Mouse (Mus musculus) forebrain, embryonic 15.5 days (tissue): ENCODE results near the gene A730046J19Rik. TPM values are rescaled to one million over a fixed set of nuclear protein-coding genes. Genes with fewer than 3 reads are reported as not detected.

Source experiments
- ATAC-seq: fragments of 200-750 bp; cut with Nextera tagmentation; replicated peaks from 2 replicates; pipeline ENCODE4 v1.8.0; 2017; ENCODE audit warnings: mild to moderate bottlenecking, moderate TSS enrichment, moderate library complexity
- H3K27ac ChIP-seq: fragments of 300-500 bp; sonication (generic); replicated peaks from 2 replicates; pipeline ENCODE4 v1.5.1; 2015; ENCODE audit warnings: mild to moderate bottlenecking, inconsistent platforms
- H3K27me3 ChIP-seq: fragments of 300-500 bp; sonication (generic); 2 replicates; pipeline ENCODE4 v1.6.1; 2015; ENCODE audit warnings: inconsistent platforms
- H3K36me3 ChIP-seq: fragments of 300-500 bp; sonication (generic); 2 replicates; pipeline ENCODE4 v1.6.1; 2015; ENCODE audit warnings: mild to moderate bottlenecking, inconsistent platforms
- H3K4me1 ChIP-seq: fragments of 300-500 bp; sonication (generic); 2 replicates; pipeline ENCODE4 v1.6.1; 2015; ENCODE audit warnings: inconsistent platforms
- H3K4me2 ChIP-seq: fragments of 300-500 bp; sonication (generic); replicated peaks from 2 replicates; pipeline ENCODE4 v1.6.1; 2015; ENCODE audit warnings: mild to moderate bottlenecking, inconsistent platforms
- H3K4me3 ChIP-seq: fragments of 300-500 bp; sonication (generic); 2 replicates; pipeline ENCODE4 v1.5.1; 2015; ENCODE audit warnings: mild to moderate bottlenecking, inconsistent platforms
- H3K9ac ChIP-seq: fragments of 300-500 bp; sonication (generic); replicated peaks from 2 replicates; pipeline ENCODE4 v1.6.1; 2015; ENCODE audit warnings: mild to moderate bottlenecking, inconsistent platforms
- H3K9me3 ChIP-seq: fragments of 300-500 bp; sonication (generic); 2 replicates; pipeline ENCODE4 v1.6.1; 2016; ENCODE audit warnings: inconsistent platforms
- WGBS: fragments of 180-500 bp; shearing (Covaris S2); methylation state at CpG from one replicate; pipeline ENCODE4 v1.1.7; 2015; ENCODE audit warnings: mixed read lengths; 5-methylcytosine and 5-hydroxymethylcytosine counted together
- polyA plus RNA-seq: library from polyadenylated mRNA; unstranded; fragments of >200 nt; fragmentation: Nextera tagmentation; extraction: Ambion mirVana; gene quantifications from 2 replicates; pipeline ENCODE4 v1.2.1, GENCODE M21; 2015

A730046J19Rik gene
- polyA plus RNA-seq: 0.32 and 0.34 TPM in 2 replicates

DNA sequence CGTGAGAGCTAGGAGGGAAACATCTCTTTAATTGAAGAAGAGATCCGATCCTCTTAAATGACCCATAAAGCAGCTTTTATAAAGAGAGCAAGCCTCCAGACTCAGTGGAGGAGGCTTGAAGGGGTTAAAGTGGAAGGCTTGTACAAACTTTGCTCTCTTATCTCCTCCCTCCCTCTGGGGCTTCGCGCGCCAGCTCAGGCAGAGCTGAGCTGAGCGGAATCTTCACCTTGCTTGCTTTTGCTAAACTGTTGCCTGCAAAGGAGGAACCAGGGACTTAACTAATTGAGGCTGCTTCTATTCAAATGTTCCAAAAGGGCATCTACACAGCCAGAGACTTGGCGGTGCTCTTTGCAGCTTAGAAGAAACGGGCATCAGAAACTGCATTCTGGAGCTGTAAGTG, at the start of gene A730046J19Rik:
A730046J19Rik (plus strand) TSS at position 173 of the 400 bp plus-strand sequence.
- Histone ChIP-seq H3K4me3 (0 out of 2 replicates have a peak within 1 kb of the TSS, but pooled peaks have one; percentile 18), H3K27ac (no peak within 1 kb of the TSS), H3K36me3 (no peaks in the 10 kb centered on the region), H3K9ac (no peak within 1 kb of the TSS), H3K4me1 (no peaks in the 10 kb centered on the region), H3K4me2 (peak within 1 kb of the TSS; percentile 37), H3K27me3 (no peaks in the 10 kb centered on the region), H3K9me3 (no peaks in the 10 kb centered on the region)
- ATAC-seq: no peak
- WGBS: 39% methylated on average over 8 of the region's 8 CpGs

DNA sequence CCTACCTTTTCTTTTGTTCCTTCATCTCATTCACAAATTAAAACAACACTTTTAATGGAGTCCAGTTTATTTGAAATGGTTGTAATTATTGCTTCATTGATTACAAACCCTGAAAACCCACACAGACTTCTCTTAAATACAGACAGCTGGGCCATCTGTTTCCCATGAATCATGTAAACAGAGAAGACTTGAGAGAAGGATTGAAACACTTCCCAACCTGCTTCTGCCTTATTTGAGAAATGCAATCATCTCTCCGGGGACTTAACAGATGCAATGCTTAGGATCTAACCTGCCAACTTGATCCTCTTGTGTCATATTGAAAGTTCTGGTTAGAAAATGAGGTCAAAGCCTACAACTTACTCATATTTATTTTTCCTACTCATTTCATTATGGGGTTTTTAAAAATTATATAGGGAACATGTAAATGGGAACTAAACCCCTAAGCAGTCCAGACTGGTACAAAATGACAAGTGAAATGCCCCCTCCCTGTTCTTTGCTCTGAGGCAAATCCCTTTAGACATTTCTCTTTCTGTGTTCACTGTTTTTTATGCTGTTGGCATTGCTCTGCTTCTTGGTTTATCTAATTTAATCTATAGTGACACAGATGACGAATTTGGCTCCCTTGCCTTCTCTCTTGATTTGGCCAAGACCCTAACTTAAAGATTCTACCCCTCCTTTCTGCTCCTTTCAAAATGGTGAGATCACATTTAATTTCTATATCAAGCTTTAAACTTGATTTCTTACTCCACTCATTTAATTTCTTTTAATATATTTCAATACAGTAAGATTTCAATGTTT, 48.7 kb upstream of the A730046J19Rik start:
- H3K27me3 ChIP-seq: no peaks in the 10 kb centered on the region
- H3K4me3 ChIP-seq: no peak overlapping the region
- H3K4me2 ChIP-seq: no peak overlapping the region
- WGBS: 49% methylated on average over 2 of the region's 2 CpGs
- H3K36me3 ChIP-seq: no peaks in the 10 kb centered on the region
- peak overlapping the region; percentile 34; the same call in 1 of the 2 replicates for H3K27ac ChIP-seq
- ATAC-seq: peak; percentile 69; the same call in 1 of the 2 replicates
- H3K4me1 ChIP-seq: no peaks in the 10 kb centered on the region
- H3K9me3 ChIP-seq: no peaks in the 10 kb centered on the region
- H3K9ac ChIP-seq: no peak overlapping the region

GRCm38 (mm10) chrX:144136281-144136680, 17.2 kb upstream of the A730046J19Rik start:
- H3K9me3 ChIP-seq: no peaks in the 10 kb centered on the region

DNA sequence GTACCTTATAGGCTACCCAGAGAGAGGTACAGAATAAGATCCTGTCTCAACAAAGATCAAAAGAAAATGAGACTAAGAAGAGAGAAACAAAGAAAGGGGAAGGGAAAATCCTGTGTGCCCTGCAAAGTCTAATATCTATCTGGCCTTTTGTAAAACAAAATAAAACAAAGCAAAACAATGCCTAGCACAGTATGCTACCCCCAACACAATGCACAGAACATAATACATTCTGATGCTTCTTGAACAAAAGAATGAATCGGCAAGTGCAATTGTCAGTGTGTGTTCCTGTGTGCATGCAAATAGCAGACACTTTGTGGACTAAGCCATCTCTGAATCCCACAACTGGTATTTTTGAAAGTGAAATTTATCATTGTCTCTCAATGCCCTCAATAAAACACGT, 3.5 kb upstream of the A730046J19Rik start:
- Histone ChIP-seq H3K4me3 (no peak overlapping the region), H3K36me3 (no peaks in the 10 kb centered on the region), H3K9me3 (no peaks in the 10 kb centered on the region), H3K27me3 (no peaks in the 10 kb centered on the region), H3K27ac (no peak overlapping the region), H3K9ac (no peak overlapping the region), H3K4me1 (no peaks in the 10 kb centered on the region), H3K4me2 (no peak overlapping the region)
- 45% methylated on average over 2 of the region's 2 CpGs for WGBS
- no peak for ATAC-seq

More at GRCm38 (mm10) chrX:144136281-144136680, 17.2 kb upstream of the A730046J19Rik start:
- no peak for ATAC-seq
- Histone ChIP-seq H3K27me3 (no peaks in the 10 kb centered on the region), H3K4me3 (no peak overlapping the region), H3K4me2 (no peak overlapping the region), H3K27ac (no peak overlapping the region), H3K4me1 (no peaks in the 10 kb centered on the region), H3K9ac (no peak overlapping the region), H3K36me3 (no peaks in the 10 kb centered on the region)
- 57% methylated on average over 1 of the region's 1 CpGs for WGBS

DNA sequence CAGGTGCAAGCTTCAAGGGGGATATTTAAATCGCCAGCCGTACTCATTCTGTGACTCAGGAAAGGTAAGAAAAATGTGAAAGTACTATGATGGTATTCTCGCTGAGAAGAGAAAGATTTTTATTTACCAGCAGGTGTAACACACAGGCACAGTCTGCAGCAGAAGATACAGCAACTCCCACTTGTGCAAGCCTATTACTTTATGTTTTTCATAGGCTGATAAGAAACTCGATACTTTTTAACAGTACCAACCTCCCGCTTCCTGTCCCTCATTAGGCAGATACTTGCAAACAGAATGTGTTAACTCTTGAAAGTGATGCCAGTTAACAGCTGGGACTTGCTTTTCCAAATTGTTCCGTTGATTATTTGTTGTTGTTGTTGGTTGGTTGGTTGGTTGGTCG, 616 bp downstream of the A730046J19Rik start:
- Histone ChIP-seq H3K4me3 (no peak overlapping the region), H3K4me2 (peak overlapping the region; percentile 37), H3K27ac (no peak overlapping the region), H3K4me1 (no peaks in the 10 kb centered on the region), H3K9ac (no peak overlapping the region), H3K27me3 (no peaks in the 10 kb centered on the region), H3K36me3 (no peaks in the 10 kb centered on the region), H3K9me3 (no peaks in the 10 kb centered on the region)
- ATAC-seq: no peak
- 31% methylated on average over 7 of the region's 7 CpGs for WGBS

GRCm38 (mm10) chrX:144162936-144163335, 9.4 kb downstream of the A730046J19Rik start:
- H3K9me3 ChIP-seq: no peaks in the 10 kb centered on the region
- no peak for ATAC-seq
- no peak overlapping the region for H3K9ac ChIP-seq
- no peak overlapping the region for H3K4me3 ChIP-seq
- no peaks in the 10 kb centered on the region for H3K27me3 ChIP-seq
- no peak overlapping the region for H3K4me2 ChIP-seq
- H3K4me1 ChIP-seq: no peaks in the 10 kb centered on the region
- H3K36me3 ChIP-seq: no peaks in the 10 kb centered on the region
- H3K27ac ChIP-seq: no peak overlapping the region
- WGBS: 42% methylated on average over 5 of the region's 5 CpGs

Other genes starting within 250 kb of the A730046J19Rik start
- gene Dcx, start 220.4 kb upstream of the A730046J19Rik start, polyA plus RNA-seq: 353 and 362 TPM in 2 replicates
- gene Alg13, start 164.1 kb downstream of the A730046J19Rik start, polyA plus RNA-seq: 15.6 and 18.3 TPM in 2 replicates